ENCODE assay signal across 9 mouse cellular contexts in genomic region chr3:95310968-95311882, GRCm38 (mm10). TPM values are rescaled to one million over a fixed set of nuclear protein-coding genes. Genes with fewer than 3 reads are reported as not detected.
A peak's percentile ranks its signal among the peaks of the same experiment; 100 is the strongest.
DNase-seq lines count a peak whose midpoint lies in the region; ATAC-seq and TF ChIP-seq lines count a peak whose summit lies in the region.
"Had no signal": no experiment of that assay in that cellular context is flagged by ENCODE, and none has a peak within 500 bp of the region (broad histone marks: within the 10 kb centered on the region; RNA-seq: fewer than 3 reads in every experiment).

No protein-coding gene starts in this region.

- peaks cover 12% of the 10 kb centered on the region for H3K79me2 ChIP-seq in CH12.LX (replicated peaks; ENCODE audit: control insufficient read depth, extremely low read depth, insufficient read depth, poor library complexity, severe bottlenecking)

- H3K9ac ChIP-seq in forebrain, embryonic 15.5 days (replicated peaks) = no peak overlapping the region
- peak overlapping the region; percentile 58 for H3K9ac ChIP-seq in CH12.LX (ENCODE audit: insufficient read depth, low read depth)
- H3K9ac ChIP-seq: limb, embryonic 12.5 days had no signal

- peak; percentile 60 to 77; a peak in 3 of 4 replicates for TF ChIP-seq CTCF in CH12.LX (conservative IDR thresholded peaks at IDR 0.05 in 1 of 2, IDR thresholded peaks at IDR 0.05 in 1 of 2; ENCODE audit: low read depth in 2 of 2, low read length in 2 of 2)
- peak; percentile 85 for TF ChIP-seq CTCF in layer of hippocampus, adult 2 months (conservative IDR thresholded peaks at IDR 0.05)

- H3K4me2 ChIP-seq in forebrain, embryonic 15.5 days (replicated peaks) = no peak overlapping the region
- peak overlapping the region; percentile 40 for H3K4me2 ChIP-seq in CH12.LX (ENCODE audit: insufficient read depth, low read depth, poor library complexity, severe bottlenecking)
- H3K4me2 ChIP-seq: limb, embryonic 12.5 days had no signal

- TF ChIP-seq EP300 in CH12.LX (IDR thresholded peaks at IDR 0.05; ENCODE audit: low read length) = no peak

- WGBS in forebrain, embryonic 10.5 days = 66% methylated on average over 9 of the region's 9 CpGs
- WGBS in forebrain, embryonic 15.5 days = 65% methylated on average over 9 of the region's 9 CpGs

- no peaks in the 10 kb centered on the region for H3K9me3 ChIP-seq in forebrain, embryonic 10.5 days
- H3K9me3 ChIP-seq in forebrain, embryonic 15.5 days = no peaks in the 10 kb centered on the region
- H3K9me3 ChIP-seq in CH12.LX (replicated peaks; ENCODE audit: low read length) = no peaks in the 10 kb centered on the region
- H3K9me3 ChIP-seq: limb, embryonic 12.5 days had no signal

- H3K27ac ChIP-seq in forebrain, embryonic 10.5 days = no peak overlapping the region
- H3K27ac ChIP-seq in forebrain, embryonic 15.5 days (replicated peaks) = no peak overlapping the region
- H3K27ac ChIP-seq in CH12.LX (ENCODE audit: insufficient read depth, low read depth) = peak overlapping the region; percentile 90
- peak overlapping the region; percentile 0; the same call in 1 of the 2 replicates for H3K27ac ChIP-seq in brown adipose tissue, adult 24 weeks (replicated peaks; ENCODE audit: low read depth, low read length)
- no peak overlapping the region for H3K27ac ChIP-seq in layer of hippocampus, adult 2 months
- H3K27ac ChIP-seq: limb, embryonic 12.5 days had no signal

- TF ChIP-seq RAD21 in CH12.LX (IDR thresholded peaks at IDR 0.05; ENCODE audit: low read depth, low read length) = peak; percentile 67

- peaks cover 25% of the 10 kb centered on the region for H3K4me1 ChIP-seq in forebrain, embryonic 10.5 days
- H3K4me1 ChIP-seq in forebrain, embryonic 15.5 days = peaks cover 13% of the 10 kb centered on the region
- H3K4me1 ChIP-seq in CH12.LX (ENCODE audit: control insufficient read depth in 1 of 2, insufficient read depth in 2 of 2) = peaks cover 7 to 24% of the 10 kb centered on the region in 2 experiments
- peaks cover 3% of the 10 kb centered on the region; the same call in 1 of the 2 replicates for H3K4me1 ChIP-seq in brown adipose tissue, adult 24 weeks (ENCODE audit: control insufficient read depth, insufficient read depth, insufficient read length, low read length)

- no peak for ATAC-seq in forebrain, embryonic 15.5 days (replicated peaks)
- peak; percentile 42; the same call in 1 of the 2 replicates for ATAC-seq in frontal cortex, adult (ENCODE audit: low TSS enrichment)

- H3K4me3 ChIP-seq in forebrain, embryonic 10.5 days = no peak overlapping the region
- H3K4me3 ChIP-seq in forebrain, embryonic 15.5 days = no peak overlapping the region
- no peak overlapping the region for H3K4me3 ChIP-seq in CH12.LX (replicated peaks in 1 of 3; ENCODE audit: low read depth in 2 of 3, low read length in 2 of 3, poor library complexity in 1 of 3)
- no peak overlapping the region for H3K4me3 ChIP-seq in brown adipose tissue, adult 24 weeks (ENCODE audit: insufficient read depth, low read depth, low read length)
- H3K4me3 ChIP-seq in layer of hippocampus, adult 2 months = no peak overlapping the region
- H3K4me3 ChIP-seq: limb, embryonic 12.5 days had no signal

- peak; percentile 65 for DNase-seq in forebrain, embryonic 10.5 days (ENCODE audit: extremely low spot score, low spot score)
- peak; percentile 68 for DNase-seq in CH12.LX (ENCODE audit: extremely low read depth)
- DNase-seq in layer of hippocampus, adult 2 months (ENCODE audit: low spot score in 2 of 2) = peak; percentile 44 to 58
- peak; percentile 84 for DNase-seq in lung, postnatal 10 days
- peak; percentile 68 for DNase-seq in skeletal muscle tissue, adult 2 months (ENCODE audit: low read depth, low spot score)

- in situ Hi-C loops in CH12.LX (cut with MboI; ENCODE audit: low pct_ligation_motif_present, low pct_unique_long_range_greater_than_20kb, low sequenced_read_pairs) = no loop called here

- dilution Hi-C loops in CH12.LX (cut with MboI; ENCODE audit: extremely low pct_ligation_motif_present, extremely low pct_unique_long_range_greater_than_20kb, low sequenced_read_pairs) = no loop called here

- H3K36me3 ChIP-seq in forebrain, embryonic 10.5 days (replicated peaks) = no peaks in the 10 kb centered on the region
- H3K36me3 ChIP-seq in forebrain, embryonic 15.5 days = no peaks in the 10 kb centered on the region
- H3K36me3 ChIP-seq in CH12.LX (replicated peaks in 1 of 2; ENCODE audit: control insufficient read depth in 1 of 2, insufficient read depth in 1 of 2, low read length in 1 of 2) = peaks cover 0 to 9% of the 10 kb centered on the region in 2 experiments
- H3K36me3 ChIP-seq: limb, embryonic 12.5 days had no signal

- no peaks in the 10 kb centered on the region for H3K27me3 ChIP-seq in forebrain, embryonic 10.5 days (ENCODE audit: poor library complexity, severe bottlenecking)
- no peaks in the 10 kb centered on the region for H3K27me3 ChIP-seq in forebrain, embryonic 15.5 days
- H3K27me3 ChIP-seq in CH12.LX (replicated peaks) = no peaks in the 10 kb centered on the region
- H3K27me3 ChIP-seq: limb, embryonic 12.5 days had no signal

- peak; percentile 37; the same call in 1 of the 2 replicates for TF ChIP-seq POLR2A in CH12.LX (IDR thresholded peaks at IDR 0.05; ENCODE audit: low read depth, low read length)

TF ChIP-seq in CH12.LX, 34 proteins besides CTCF, POLR2A, EP300 and RAD21 (continues in another document):
- TF ChIP-seq MYC (IDR thresholded peaks at IDR 0.05; ENCODE audit: low read depth, low read length) (peak; percentile 25), TBP (conservative IDR thresholded peaks at IDR 0.05; ENCODE audit: low read depth, low read length) (0 out of 2 replicates have a peak, but pooled peaks have one; percentile 5), MAX (IDR thresholded peaks at IDR 0.05; ENCODE audit: low read length) (peak; percentile 76; the same call in 1 of the 2 replicates), UBTF (IDR thresholded peaks at IDR 0.05; ENCODE audit: low read depth, low read length) (no peak), USF2 (conservative IDR thresholded peaks at IDR 0.05; ENCODE audit: low read depth, low read length) (no peak), MAFK (IDR thresholded peaks at IDR 0.05; ENCODE audit: insufficient replicate concordance, low read length) (no peak), PAX5 (IDR thresholded peaks at IDR 0.05; ENCODE audit: low read length) (no peak), NRF1 (IDR thresholded peaks at IDR 0.05; ENCODE audit: low read depth, low read length) (no peak), NELFE (IDR thresholded peaks at IDR 0.05; ENCODE audit: low read depth, low read length) (peak; percentile 67; the same call in 1 of the 2 replicates), E2F4 (IDR thresholded peaks at IDR 0.05; ENCODE audit: insufficient replicate concordance, low read depth, low read length) (no peak), MXI1 (IDR thresholded peaks at IDR 0.05; ENCODE audit: low read depth, low read length) (peak; percentile 49; the same call in 1 of the 2 replicates), CHD2 (IDR thresholded peaks at IDR 0.05; ENCODE audit: low read length) (no peak)

RNA-seq across cellular contexts. Expression of gene Cers2, which starts 3.4 kb away (rescaled TPM):
- 119 and 130 TPM in 2 replicates for polyA plus RNA-seq in forebrain, embryonic 10.5 days (2016; fragmentation: Nextera tagmentation; extraction: Ambion mirVana)
- polyA plus RNA-seq in forebrain, embryonic 15.5 days (2015; fragmentation: Nextera tagmentation; extraction: Ambion mirVana) = 96.7 and 101 TPM in 2 replicates
- total RNA-seq in CH12.LX (2012; rRNA removed) (70.6 and 81.1 TPM in 2 replicates), CH12.LX (2014; rRNA removed) (96.7 and 105 TPM in 2 replicates)
- polyA plus RNA-seq in CH12.LX (2012; ENCODE audit: insufficient read length, low read depth) = 84.5 and 89.8 TPM in 2 replicates
- 178 and 185 TPM in 2 replicates for polyA plus RNA-seq in brown adipose tissue, adult 24 weeks (2012; ENCODE audit: insufficient read depth, insufficient read length, missing spikeins)
- total RNA-seq in layer of hippocampus, adult 2 months (2021) = 10 to 100 TPM; 53.1 to 63.3 TPM

RNA-seq across cellular contexts. Expression of gene Anxa9, which starts 4.2 kb away (rescaled TPM):
- 1.8 and 1.9 TPM in 2 replicates for polyA plus RNA-seq in forebrain, embryonic 10.5 days (2016; fragmentation: Nextera tagmentation; extraction: Ambion mirVana)
- 0.47 and 0.61 TPM in 2 replicates for polyA plus RNA-seq in forebrain, embryonic 15.5 days (2015; fragmentation: Nextera tagmentation; extraction: Ambion mirVana)
- total RNA-seq in CH12.LX (2012; rRNA removed) (1.9 and 2.5 TPM in 2 replicates), CH12.LX (2014; rRNA removed) (1.4 and 1.5 TPM in 2 replicates)
- polyA plus RNA-seq in CH12.LX (2012; ENCODE audit: insufficient read length, low read depth) = 3.6 and 4.1 TPM in 2 replicates
- 0.63 and 1.5 TPM in 2 replicates for polyA plus RNA-seq in brown adipose tissue, adult 24 weeks (2012; ENCODE audit: insufficient read depth, insufficient read length, missing spikeins)
- total RNA-seq in layer of hippocampus, adult 2 months (2021) = 1 to 10 TPM; 1.5 TPM

RNA-seq across cellular contexts. Expression of gene Prune1, which starts 29.3 kb away (rescaled TPM):
- polyA plus RNA-seq in forebrain, embryonic 10.5 days (2016; fragmentation: Nextera tagmentation; extraction: Ambion mirVana) = 26.2 and 26.9 TPM in 2 replicates
- polyA plus RNA-seq in forebrain, embryonic 15.5 days (2015; fragmentation: Nextera tagmentation; extraction: Ambion mirVana) = 42.0 and 44.4 TPM in 2 replicates
- total RNA-seq in CH12.LX (2012; rRNA removed) = 7.1 and 8.4 TPM in 2 replicates
- 7.1 and 8.5 TPM in 2 replicates for total RNA-seq in CH12.LX (2014; rRNA removed)
- polyA plus RNA-seq in CH12.LX (2012; ENCODE audit: insufficient read length, low read depth) = 8.8 and 9.1 TPM in 2 replicates
- polyA plus RNA-seq in brown adipose tissue, adult 24 weeks (2012; ENCODE audit: insufficient read depth, insufficient read length, missing spikeins) = 11.9 and 16.3 TPM in 2 replicates
- total RNA-seq in layer of hippocampus, adult 2 months (2021) = 10 to 100 TPM; 22.0 to 22.4 TPM

RNA-seq across cellular contexts. Expression of gene Mindy1, which starts 30.1 kb away (rescaled TPM):
- polyA plus RNA-seq in forebrain, embryonic 10.5 days (2016; fragmentation: Nextera tagmentation; extraction: Ambion mirVana) = 27.2 and 27.9 TPM in 2 replicates
- 46.1 and 46.2 TPM in 2 replicates for polyA plus RNA-seq in forebrain, embryonic 15.5 days (2015; fragmentation: Nextera tagmentation; extraction: Ambion mirVana)
- total RNA-seq in CH12.LX (2012; rRNA removed) = 4.9 and 5.4 TPM in 2 replicates
- total RNA-seq in CH12.LX (2014; rRNA removed) = 5.0 and 6.0 TPM in 2 replicates
- 8.7 and 14.4 TPM in 2 replicates for polyA plus RNA-seq in CH12.LX (2012; ENCODE audit: insufficient read length, low read depth)
- 22.1 and 23.5 TPM in 2 replicates for polyA plus RNA-seq in brown adipose tissue, adult 24 weeks (2012; ENCODE audit: insufficient read depth, insufficient read length, missing spikeins)
- total RNA-seq in layer of hippocampus, adult 2 months (2021) = 10 to 100 TPM; 19.1 to 22.7 TPM

RNA-seq across cellular contexts. Expression of gene Setdb1, which starts 45.8 kb away (rescaled TPM):
- polyA plus RNA-seq in forebrain, embryonic 10.5 days (2016; fragmentation: Nextera tagmentation; extraction: Ambion mirVana) = 59.1 and 64.2 TPM in 2 replicates
- polyA plus RNA-seq in forebrain, embryonic 15.5 days (2015; fragmentation: Nextera tagmentation; extraction: Ambion mirVana) = 45.2 and 48.8 TPM in 2 replicates
- total RNA-seq in CH12.LX (2012; rRNA removed) = 33.7 and 36.1 TPM in 2 replicates
- total RNA-seq in CH12.LX (2014; rRNA removed) = 43.2 and 46.5 TPM in 2 replicates
- polyA plus RNA-seq in CH12.LX (2012; ENCODE audit: insufficient read length, low read depth) = 45.1 and 49.5 TPM in 2 replicates
- polyA plus RNA-seq in brown adipose tissue, adult 24 weeks (2012; ENCODE audit: insufficient read depth, insufficient read length, missing spikeins) = 6.7 and 7.5 TPM in 2 replicates
- 10 to 100 TPM; 37.7 to 39.2 TPM for total RNA-seq in layer of hippocampus, adult 2 months (2021)

Comparison
In these comparisons a context has a peak if more than half of its experiments do, and no peak if none do; other contexts are left out.
1. H3K27ac ChIP-seq: peak in CH12.LX (single experiment) and brown adipose tissue, adult 24 weeks (single experiment); none in forebrain, embryonic 10.5 days (single experiment), forebrain, embryonic 15.5 days (single experiment) and layer of hippocampus, adult 2 months (single experiment).
2. Peak in every context shown above with its lines, with median percentiles within 50 percentile points of each other: DNase-seq.